Mouse (Mus musculus): ENCODE measurements at regions not wholly inside any gene's neighbourhood (a gene's known extent, or its start where the extent isn't known, plus 50 kb on each side); places are given as distances from the start of the nearest gene placed in this dataset.

DNA sequence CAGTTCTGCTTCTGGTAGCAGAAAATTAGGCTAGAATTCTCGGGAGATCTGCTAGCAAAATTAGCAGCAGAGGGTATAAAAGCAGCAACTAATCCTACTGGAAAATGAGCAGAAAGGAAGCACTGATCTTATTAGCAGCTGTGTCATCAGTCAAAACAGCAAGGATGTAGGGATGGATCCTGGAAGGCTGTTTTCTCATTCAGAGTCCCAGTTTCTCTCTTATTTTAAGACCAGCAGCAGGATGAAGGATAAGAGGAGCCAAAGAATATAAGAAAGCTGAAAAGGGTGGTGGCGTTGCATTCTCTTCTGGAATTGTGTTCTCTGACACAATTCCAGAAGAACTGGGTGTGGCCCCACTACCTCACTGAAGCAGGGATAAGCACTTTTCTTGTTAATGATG is 123.0 kb upstream of the Pja2 start:
- TF ChIP-seq CTCF (IDR thresholded peaks at IDR 0.05; ENCODE audit: extremely low read depth, insufficient read depth, insufficient read length, insufficient replicate concordance) (no peak), POLR2A (IDR thresholded peaks at IDR 0.05; ENCODE audit: low read depth, low read length) (no peak)
